Mouse (Mus musculus) frontal cortex, postnatal 14 days (tissue): ENCODE data around the gene Acrbp.
"Not testable (repeated sequence)": the region's sequence is repeated elsewhere in the genome, so short reads cannot be mapped to it uniquely, and the experiment has no call there.

Source experiments
- DNase-seq, 2 experiments: peaks; one replicate each; pipeline ENCODE4 v3.0.0; 2022; ENCODE audit warnings: low spot score in 2 of 2

The Acrbp gene

GRCm38 (mm10) chr6:125049678-125050077 lies at the start of gene Acrbp:
Gene Acrbp (plus strand): TSS chr6:125049689.
- no peak for DNase-seq

DNA sequence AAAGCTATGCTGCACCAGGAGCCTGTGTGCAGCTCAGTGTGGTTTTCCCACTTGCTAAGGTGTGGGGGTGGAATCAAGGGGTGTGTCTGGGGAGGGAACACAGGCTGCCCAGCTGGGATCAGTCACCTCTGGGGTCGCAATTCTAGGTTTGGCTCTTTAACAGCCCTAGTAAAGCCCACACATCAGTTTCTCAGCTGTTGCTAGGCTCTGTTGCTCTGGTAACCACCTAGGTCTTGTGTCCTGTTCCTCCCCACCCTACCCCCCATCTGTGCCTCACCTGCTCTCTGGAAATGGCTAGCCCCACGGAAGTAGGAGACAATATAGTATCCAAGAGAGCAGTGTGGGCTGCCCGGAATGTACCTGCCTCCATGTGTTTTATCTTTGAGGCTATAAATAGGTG lies 45.8 kb upstream of the Acrbp start:
- no peak for DNase-seq

DNA sequence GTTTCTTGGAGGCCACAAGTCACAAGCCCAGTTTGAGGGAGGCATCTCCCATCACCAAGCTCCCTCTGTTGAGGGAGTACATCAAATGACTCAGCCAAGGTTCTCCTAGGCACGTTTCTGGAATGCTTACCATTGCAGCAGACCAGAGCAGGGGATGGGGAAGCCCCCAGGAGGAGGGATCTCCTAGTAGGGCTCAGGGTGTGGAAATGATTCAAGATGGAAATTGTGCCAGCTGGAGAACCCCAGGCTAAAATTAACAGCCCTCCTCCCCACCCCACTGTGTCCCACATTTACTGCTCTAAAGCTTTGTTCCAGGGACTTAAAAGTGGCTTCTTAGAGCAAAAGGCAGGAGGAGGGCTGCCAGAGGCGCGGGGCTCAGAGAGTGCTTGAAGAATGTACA lies 44.4 kb upstream of the Acrbp start:
- no peak for DNase-seq

DNA sequence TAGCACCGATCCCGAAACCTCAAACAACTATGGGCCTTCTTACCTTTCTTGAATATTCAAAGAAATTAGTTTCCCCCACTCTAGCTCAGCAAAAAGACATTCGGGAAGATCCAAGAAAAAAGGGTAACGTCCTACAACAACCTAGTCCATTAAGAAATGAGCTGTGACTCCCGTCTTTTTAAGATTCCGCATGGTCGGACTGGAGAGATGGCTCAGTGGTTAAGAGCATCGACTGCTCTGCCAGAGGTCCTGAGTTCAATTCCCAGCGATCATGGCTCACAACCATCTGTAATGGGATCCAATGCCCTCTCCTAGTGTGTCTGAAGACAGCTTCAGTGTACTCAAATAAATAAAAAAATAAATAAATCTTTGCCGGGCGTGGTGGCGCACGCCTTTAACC lies 41.4 kb upstream of the Acrbp start:
- no peak for DNase-seq

DNA sequence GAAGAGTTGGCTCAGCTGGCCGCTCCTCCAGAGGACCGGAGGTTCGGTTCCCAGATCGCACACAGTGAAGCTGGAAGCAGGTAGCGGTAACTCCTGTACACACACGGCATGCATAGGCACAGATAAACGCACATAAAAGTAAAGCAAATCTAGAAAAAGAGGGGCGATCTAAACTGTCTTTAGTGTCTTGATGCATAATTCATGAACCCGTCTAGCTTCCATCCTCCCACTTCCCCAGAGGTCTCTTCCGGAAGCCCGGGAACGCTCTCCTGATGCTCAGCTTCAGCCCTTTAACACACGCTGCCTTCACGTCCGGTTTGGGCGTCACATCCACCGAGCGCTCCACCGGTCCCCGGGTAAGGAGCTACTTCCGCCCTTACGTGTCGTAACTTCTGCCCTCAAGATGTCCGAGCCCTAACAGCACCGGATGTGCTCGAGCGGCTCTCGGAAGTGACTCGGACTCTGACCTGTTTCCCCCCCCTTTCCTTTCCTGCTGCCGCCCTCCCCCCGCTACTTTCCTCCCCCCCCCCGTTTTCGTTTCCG lies 40.8 kb upstream of the Acrbp start:
- peak; percentile 96 to 99 for DNase-seq

- DNase-seq, result no peak
These were observed 40.5 kb upstream of the Acrbp start, which contains the start of gene Zfp384 for GRCm38 (mm10) chr6:125009129-125009180. Gene Zfp384 (plus strand): TSS chr6:125009145.

DNA sequence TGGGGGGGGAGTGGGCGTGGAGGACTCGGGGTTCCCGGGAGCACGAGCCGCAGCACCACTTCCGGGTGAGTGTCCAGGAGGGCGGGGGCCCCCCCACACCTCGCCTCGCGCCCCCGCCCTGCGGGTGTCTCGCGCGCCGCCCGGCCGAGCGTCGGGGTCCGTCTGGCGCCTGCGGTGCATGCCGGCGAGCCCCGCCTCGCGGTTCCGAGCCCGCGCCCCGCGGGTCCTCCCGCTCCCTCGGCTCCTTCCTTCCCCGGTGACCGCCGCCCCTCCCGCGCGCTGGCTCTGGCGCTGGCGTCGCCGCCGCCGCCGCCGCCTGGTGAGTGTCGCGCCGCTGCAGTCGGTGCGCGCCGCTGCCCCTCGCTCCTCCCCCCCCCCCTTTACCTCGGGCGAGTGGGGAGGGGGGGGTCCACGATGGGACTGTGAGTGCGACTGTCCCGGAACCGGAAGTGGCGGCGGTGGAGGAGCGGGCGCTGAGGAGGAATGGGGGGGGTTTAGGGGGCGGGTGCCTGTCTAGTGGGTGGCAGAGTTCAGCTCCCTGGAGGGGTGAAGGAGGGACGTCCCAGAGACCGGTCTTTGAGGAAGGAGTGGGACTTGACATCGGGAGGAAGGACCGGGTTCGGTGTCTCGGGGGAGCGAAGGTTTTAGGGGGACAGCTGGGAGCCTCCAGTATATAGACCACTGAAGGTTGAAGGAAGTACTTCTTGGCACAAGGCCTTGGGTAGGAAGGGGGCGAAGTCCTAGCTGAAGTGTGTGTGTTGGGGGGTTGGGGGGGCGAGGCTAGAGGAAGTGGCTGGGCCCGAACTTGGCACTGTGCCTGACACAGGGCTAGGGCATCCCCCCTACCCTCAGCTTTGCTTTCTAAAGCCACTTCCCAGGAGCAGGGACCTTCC lies 40.1 kb upstream of the Acrbp start:
- DNase-seq, result peak in 1 of 2 experiments; percentile 56

GRCm38 (mm10) chr6:125017682-125018081 lies 31.8 kb upstream of the Acrbp start:
- no peak for DNase-seq

DNA sequence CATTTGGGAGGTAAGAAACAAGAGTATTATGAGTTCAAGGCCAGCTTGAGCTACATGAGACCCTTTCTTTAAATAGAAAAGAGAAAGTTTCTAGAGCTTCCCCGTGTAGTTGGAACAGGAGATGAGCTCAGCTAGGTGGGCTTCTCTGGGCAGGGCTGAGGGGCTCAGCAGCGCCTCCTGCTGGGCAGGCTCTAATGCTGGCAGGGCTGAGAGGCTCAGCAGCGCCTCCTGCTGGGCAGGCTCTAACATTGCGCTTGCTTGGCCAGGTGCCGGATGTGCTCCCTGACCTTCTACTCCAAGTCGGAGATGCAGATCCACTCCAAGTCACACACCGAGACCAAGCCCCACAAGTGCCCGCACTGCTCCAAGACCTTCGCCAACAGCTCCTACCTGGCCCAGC lies 19.0 kb upstream of the Acrbp start:
- not testable (repeated sequence) for DNase-seq

DNA sequence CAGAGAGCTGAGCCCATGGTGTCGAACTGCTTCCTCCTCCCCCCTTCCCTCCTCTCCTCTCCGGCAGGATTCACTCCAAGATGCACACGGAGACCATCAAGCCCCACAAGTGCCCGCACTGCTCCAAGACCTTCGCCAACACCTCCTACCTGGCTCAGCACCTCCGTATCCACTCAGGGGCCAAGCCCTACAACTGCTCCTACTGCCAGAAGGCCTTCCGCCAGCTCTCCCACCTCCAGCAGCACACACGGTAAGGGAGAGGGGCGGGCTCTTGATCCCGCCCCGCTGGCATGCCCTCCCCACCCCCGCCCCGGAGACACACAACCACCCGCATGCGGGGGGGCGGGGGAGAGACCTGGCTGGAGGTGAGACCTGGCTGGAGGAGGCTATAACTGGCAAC lies 17.9 kb upstream of the Acrbp start:
- no peak for DNase-seq

GRCm38 (mm10) chr6:125038666-125039065 lies 10.8 kb upstream of the Acrbp start:
- DNase-seq, result no peak

DNA sequence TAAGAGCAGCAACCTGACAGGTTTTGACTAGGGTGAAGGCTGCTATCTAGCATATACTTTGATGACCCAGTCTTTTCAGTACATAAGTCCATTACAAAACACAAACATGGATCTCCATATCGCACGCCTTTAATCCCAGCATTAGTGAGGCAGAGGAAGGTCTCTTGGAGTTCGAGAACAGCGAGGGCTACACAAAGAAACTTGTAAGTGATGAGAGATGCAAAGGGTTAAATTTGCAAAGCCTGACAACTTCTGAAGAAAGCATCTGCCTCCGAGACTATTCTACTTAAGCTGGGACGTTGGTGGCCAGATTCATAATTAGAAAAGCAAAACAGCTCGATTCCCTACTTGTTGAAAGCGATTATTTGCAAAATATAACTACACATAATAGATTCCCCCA lies 10.4 kb upstream of the Acrbp start:
- no peak for DNase-seq

DNA sequence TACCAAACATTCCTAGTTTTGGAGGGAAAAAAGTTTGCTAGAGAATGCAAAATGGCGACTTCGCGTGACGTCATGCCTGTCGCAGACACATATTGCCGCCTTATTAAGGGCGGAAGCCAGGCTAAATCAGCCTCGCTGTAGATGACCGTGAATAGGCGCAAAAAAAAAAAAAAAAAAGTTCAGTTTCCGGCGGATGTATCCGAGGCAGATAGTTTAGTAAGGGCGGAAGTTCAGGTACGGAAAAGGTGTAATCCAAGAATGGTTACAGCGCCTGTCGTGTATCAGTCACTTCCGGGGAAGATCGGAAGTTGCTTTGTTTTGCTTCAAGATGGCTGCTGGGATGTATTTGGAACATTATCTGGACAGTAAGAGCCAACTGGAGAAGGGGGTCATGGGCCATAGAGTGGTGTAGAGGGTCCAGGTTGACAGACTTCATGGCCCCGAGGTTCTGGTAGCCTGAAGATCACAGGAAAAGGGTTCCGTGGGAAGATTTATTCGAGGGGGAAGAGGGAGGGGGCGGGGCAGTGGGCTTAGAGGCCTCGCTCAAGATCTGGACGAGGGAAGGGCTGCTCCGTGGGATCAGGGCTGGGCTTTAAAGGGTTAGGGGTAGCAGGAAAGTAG lies 9.8 kb upstream of the Acrbp start, which contains the start of gene Ing4:
Gene Ing4, plus strand, starts transcription at position 228 of the 621 bp plus-strand sequence.
- DNase-seq, result peak; percentile 84 to 87

GRCm38 (mm10) chr6:125040221-125040620 lies 9.3 kb upstream of the Acrbp start:
- no peak for DNase-seq

- no peak for DNase-seq
These were observed 8.4 kb upstream of the Acrbp start for GRCm38 (mm10) chr6:125041047-125041446.

DNA sequence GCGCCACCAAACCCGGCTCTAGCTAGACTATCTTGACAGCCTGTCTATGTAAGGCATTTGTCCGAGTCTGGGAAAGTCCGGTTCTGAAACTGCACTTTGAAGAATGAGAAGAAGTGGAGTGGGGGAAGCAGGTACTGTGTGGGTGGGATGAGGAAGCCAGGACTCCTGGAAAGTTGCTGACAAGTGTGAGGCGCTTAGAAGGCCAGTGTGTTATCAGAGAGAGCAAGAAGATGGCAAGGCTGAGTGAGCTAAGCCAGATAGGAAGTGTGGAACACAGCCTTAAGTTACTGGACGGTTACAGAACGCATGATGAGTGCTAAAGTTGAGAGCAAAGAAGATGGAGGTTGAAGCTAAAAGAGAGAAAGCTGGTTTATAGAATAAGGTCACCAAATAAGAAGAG lies 7.4 kb upstream of the Acrbp start:
- DNase-seq, result no peak

GRCm38 (mm10) chr6:125046691-125047090 lies 2.8 kb upstream of the Acrbp start:
- peak; percentile 39 to 67 for DNase-seq

GRCm38 (mm10) chr6:125051237-125051636 lies 1.7 kb downstream of the Acrbp start:
- no peak for DNase-seq

DNA sequence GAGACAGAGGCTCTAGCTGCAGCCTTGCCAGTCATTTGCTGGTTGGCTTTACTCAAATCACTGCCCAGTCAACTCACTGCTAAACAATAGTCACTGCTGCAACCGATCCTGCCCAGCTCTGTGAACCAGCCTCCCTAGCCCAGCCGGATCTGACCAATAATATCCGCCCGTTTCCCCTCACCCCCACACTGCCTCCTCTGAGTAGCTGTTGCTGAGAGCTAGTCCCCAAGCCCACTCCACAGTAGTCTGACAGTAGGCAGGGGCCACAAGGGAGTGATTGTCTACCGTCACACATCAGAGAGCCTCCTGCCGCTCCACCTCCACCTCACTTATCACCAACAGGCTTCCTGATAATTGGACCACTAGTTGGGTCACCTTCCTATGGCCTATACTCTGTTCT lies 12.0 kb downstream of the Acrbp start:
- DNase-seq, result no peak

GRCm38 (mm10) chr6:125062511-125062910 lies 13.0 kb downstream of the Acrbp start:
- DNase-seq, result no peak

- DNase-seq, result no peak
These were observed 14.4 kb downstream of the Acrbp start for GRCm38 (mm10) chr6:125063906-125064305.

DNA sequence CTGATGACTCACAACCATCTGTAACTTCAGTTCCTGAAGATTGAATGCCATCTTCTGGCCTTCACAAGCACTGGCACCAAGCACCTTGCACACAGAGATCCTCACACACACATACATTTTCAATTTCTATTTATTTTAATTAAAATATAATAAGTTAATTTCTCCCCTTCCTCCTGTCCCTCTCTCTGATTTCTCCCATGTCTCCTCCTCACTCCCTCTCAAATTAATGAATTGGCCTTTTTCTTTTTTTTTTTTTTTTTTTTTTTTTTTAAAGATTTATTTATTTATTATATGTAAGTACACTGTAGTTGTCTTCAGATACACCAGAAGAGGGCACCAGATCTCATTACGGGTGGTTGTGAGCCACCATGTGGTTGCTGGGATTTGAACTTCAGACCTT lies 15.7 kb downstream of the Acrbp start:
- DNase-seq, result not testable (repeated sequence)

- no peak for DNase-seq
These were observed 18.1 kb downstream of the Acrbp start, which contains the start of gene Lpar5 for GRCm38 (mm10) chr6:125067571-125067995. Gene Lpar5 (plus strand): TSS chr6:125067920.
